Mouse (Mus musculus) stomach, postnatal 0 days (tissue): ENCODE results near the gene Gad1. TPM values are rescaled to one million over a fixed set of nuclear protein-coding genes. Genes with fewer than 3 reads are reported as not detected.

Experiments
- ATAC-seq: fragments of 200-750 bp; cut with Nextera tagmentation; 2 replicates; pipeline ENCODE4 v1.8.0; 2017; ENCODE audit not compliant: low FRiP score, low TSS enrichment
- DNase-seq: peaks from one replicate; pipeline ENCODE4 v3.0.0-alpha.2; 2016; ENCODE audit warnings: low spot score
- H3K27ac ChIP-seq: fragments of 300-500 bp; sonication (generic); replicated peaks from 2 replicates; pipeline ENCODE4 v1.5.1; 2014; ENCODE audit warnings: mild to moderate bottlenecking, control low read depth
- H3K27me3 ChIP-seq: fragments of 300-500 bp; sonication (generic); 2 replicates; pipeline ENCODE4 v1.6.1; 2014; ENCODE audit warnings: low read length; ENCODE audit not compliant: control insufficient read depth, insufficient read depth
- H3K36me3 ChIP-seq: fragments of 300-500 bp; sonication (generic); 2 replicates; pipeline ENCODE4 v1.6.1; 2014; ENCODE audit warnings: low read length, mixed read lengths; ENCODE audit not compliant: control insufficient read depth, insufficient read depth
- H3K4me1 ChIP-seq: fragments of 300-500 bp; sonication (generic); replicated peaks from 2 replicates; pipeline ENCODE4 v1.6.1; 2014; ENCODE audit warnings: antibody characterized with exemption; ENCODE audit not compliant: control insufficient read depth, insufficient read depth
- H3K4me2 ChIP-seq: fragments of 300-500 bp; sonication (generic); replicated peaks from 2 replicates; pipeline ENCODE4 v1.6.1; 2014; ENCODE audit warnings: low read depth, mild to moderate bottlenecking, control low read depth, moderate library complexity
- H3K4me3 ChIP-seq: fragments of 300-500 bp; sonication (generic); 2 replicates; pipeline ENCODE4 v1.5.1; 2014; ENCODE audit warnings: low read depth, low read length, control low read depth
- H3K9ac ChIP-seq: fragments of 300-500 bp; sonication (generic); 2 replicates; pipeline ENCODE4 v1.6.1; 2014; ENCODE audit warnings: mild to moderate bottlenecking, low read length, control low read depth, mixed read lengths
- H3K9me3 ChIP-seq: fragments of 300-500 bp; sonication (generic); 2 replicates; pipeline ENCODE4 v1.6.1; 2016; ENCODE audit warnings: low read length; ENCODE audit not compliant: control insufficient read depth
- CTCF ChIP-seq: IDR thresholded peaks from 2 replicates; pipeline ENCODE4 v1.5.1; 2016; ENCODE audit warnings: antibody characterized with exemption, low read depth, mild to moderate bottlenecking, moderate library complexity
- EP300 ChIP-seq: optimal IDR thresholded peaks from 2 replicates; pipeline ENCODE3; 2016; ENCODE audit warnings: antibody characterized with exemption
- WGBS: fragments of 180-500 bp; shearing (Covaris S2); extraction: QIAGEN DNeasy Blood & Tissue Kit; methylation state at CpG from one replicate; pipeline ENCODE4 v1.1.7; 2014; 5-methylcytosine and 5-hydroxymethylcytosine counted together
- polyA plus RNA-seq: library from polyadenylated mRNA; unstranded; fragments of >200 nt; fragmentation: Nextera tagmentation; extraction: Ambion mirVana; gene quantifications from 2 replicates; pipeline ENCODE4 v1.2.1, GENCODE M21; 2015

Gad1 gene
- polyA plus RNA-seq, 1 experiment from 2014 or later, result 0.02 TPM

DNA sequence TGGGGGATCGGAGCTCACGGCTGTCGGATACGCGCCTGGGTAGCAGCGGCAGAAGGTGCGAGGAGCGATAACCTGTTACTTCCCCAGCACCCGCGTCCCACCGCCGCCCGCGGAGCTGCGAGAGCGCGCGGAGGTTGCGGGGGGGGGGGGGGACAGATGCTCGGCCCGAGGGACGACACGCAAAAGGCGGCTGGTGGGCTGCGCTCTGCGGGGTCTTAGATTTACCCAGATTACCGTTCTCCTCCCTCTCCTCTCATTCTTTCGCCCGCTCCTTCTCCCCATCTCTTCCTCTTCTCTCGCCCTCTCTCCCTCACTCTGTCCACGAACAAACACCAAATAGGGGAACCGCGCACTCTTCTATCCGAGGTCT lies 9.7 kb downstream of the Gad1 start:
- DNase-seq, result no peak
- no peak overlapping the region for H3K27ac ChIP-seq
- peak overlapping the region; percentile 27 for H3K4me2 ChIP-seq
- 0 out of 2 replicates have a peak overlapping the region, but pooled peaks have one; percentile 12 for H3K4me3 ChIP-seq
- WGBS, result 1% methylated on average over 24 of the region's 34 CpGs
- ATAC-seq, result no peak
- no peaks in the 10 kb centered on the region for H3K36me3 ChIP-seq
- no peak for TF ChIP-seq EP300
- TF ChIP-seq CTCF, result no peak
- no peak overlapping the region for H3K9ac ChIP-seq
- H3K27me3 ChIP-seq, result peaks cover 31% of the 10 kb centered on the region
- no peaks in the 10 kb centered on the region for H3K9me3 ChIP-seq
- H3K4me1 ChIP-seq, result no peaks in the 10 kb centered on the region

GRCm38 (mm10) chr2:70562981-70563671 lies 10.3 kb downstream of the Gad1 start:
- Histone ChIP-seq H3K4me1 (no peaks in the 10 kb centered on the region), H3K27me3 (peaks cover 32% of the 10 kb centered on the region), H3K4me2 (no peak overlapping the region), H3K4me3 (no peak overlapping the region), H3K9me3 (no peaks in the 10 kb centered on the region), H3K27ac (no peak overlapping the region), H3K9ac (no peak overlapping the region), H3K36me3 (no peaks in the 10 kb centered on the region)
- 2% methylated on average over 40 of the region's 40 CpGs for WGBS
- TF ChIP-seq CTCF (no peak), EP300 (no peak)
- DNase-seq (no peak), ATAC-seq (no peak)

DNA sequence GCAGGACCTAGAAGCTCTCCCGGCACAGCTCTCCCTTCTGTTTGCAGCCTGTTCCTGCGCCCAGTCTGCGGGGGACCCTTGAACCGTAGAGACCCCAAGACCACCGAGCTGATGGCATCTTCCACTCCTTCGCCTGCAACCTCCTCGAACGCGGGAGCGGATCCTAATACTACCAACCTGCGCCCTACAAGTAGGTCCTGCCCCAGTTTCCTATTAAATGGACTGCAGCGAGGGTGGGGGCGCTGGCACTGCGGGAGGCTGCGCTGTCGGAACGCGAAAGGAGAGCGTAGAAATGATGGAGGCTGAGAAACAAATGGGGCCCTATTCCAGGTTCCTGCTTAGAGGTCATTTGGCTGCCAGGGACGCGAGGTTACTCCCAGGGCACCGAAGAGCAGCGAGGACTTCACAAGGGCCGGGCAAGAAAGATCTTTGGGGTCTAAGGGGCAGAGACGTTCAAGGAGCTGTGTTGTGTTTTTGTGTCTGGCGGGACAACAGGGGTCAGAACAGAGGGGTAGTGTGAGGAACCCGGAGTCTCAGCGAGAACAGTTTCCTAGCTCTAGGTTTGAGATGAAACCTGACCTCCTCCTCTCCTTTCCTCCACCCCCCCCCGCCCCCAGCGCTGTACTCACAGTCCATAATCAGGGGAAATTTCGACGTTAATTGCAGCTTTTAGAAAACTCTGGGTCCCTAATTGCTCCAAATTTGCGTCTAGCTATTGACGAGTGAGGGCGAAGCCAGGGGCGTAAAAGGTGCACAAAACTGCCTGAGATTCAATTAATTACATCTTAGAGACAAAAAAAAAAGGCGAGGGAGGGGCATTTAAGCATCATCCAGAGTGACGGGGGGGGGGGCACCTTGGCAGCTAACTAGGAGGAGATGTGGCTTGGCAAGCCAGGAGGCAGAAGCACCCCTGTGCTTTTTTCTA lies 11.1 kb downstream of the Gad1 start:
- no peak overlapping the region for H3K9ac ChIP-seq
- no peak overlapping the region for H3K4me3 ChIP-seq
- DNase-seq (no peak), ATAC-seq (no peak)
- H3K27me3 ChIP-seq, result peaks cover 36% of the 10 kb centered on the region
- H3K36me3 ChIP-seq, result no peaks in the 10 kb centered on the region
- TF ChIP-seq EP300 (no peak), CTCF (no peak)
- H3K27ac ChIP-seq, result no peak overlapping the region
- WGBS, result 4% methylated on average over 37 of the region's 38 CpGs
- H3K4me1 ChIP-seq, result no peaks in the 10 kb centered on the region
- no peaks in the 10 kb centered on the region for H3K9me3 ChIP-seq
- no peak overlapping the region for H3K4me2 ChIP-seq

DNA sequence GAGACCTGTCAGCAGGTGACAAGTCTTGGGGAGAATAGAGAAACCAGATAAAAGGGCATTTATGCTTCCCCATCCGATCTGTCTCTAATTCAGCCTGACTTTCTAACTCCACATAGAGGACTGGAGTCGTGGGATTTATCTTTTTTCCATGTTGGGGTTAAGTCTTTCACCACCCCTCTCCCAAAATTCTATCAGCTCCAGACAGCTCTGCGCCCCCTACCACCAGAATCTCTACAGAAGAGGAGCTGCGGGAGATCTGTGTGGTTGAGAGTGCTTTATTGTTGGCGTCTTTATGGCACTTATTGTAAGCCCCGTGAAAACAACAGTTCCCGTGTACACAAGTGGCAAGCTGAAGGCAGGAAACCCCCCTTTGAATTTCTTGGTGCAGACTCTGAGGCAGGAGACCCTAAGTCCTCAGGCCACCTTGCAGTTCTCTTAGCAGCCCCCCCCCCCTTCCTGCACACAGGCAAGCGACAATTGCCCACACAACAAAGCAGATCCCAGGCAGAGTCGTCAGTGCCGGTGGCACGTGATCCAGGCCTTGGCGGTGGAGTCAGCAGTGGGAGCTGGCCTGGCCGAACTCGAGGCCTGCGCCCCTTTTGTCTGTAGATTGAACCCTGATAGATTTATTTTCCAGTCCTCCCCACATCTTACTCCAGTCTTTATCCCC lies 11.9 kb downstream of the Gad1 start:
- Histone ChIP-seq H3K9ac (no peak overlapping the region), H3K27ac (no peak overlapping the region), H3K36me3 (no peaks in the 10 kb centered on the region), H3K4me2 (no peak overlapping the region), H3K4me1 (no peaks in the 10 kb centered on the region), H3K27me3 (peaks cover 33% of the 10 kb centered on the region), H3K4me3 (no peak overlapping the region), H3K9me3 (no peaks in the 10 kb centered on the region)
- ATAC-seq (no peak), DNase-seq (no peak)
- WGBS, result 5% methylated on average over 15 of the region's 15 CpGs
- TF ChIP-seq EP300, result no peak
- no peak for TF ChIP-seq CTCF

GRCm38 (mm10) chr2:70565651-70566602 lies 13.1 kb downstream of the Gad1 start:
- Histone ChIP-seq H3K4me3 (no peak overlapping the region), H3K9ac (no peak overlapping the region), H3K27me3 (peaks cover 34% of the 10 kb centered on the region), H3K36me3 (no peaks in the 10 kb centered on the region), H3K4me2 (no peak overlapping the region), H3K4me1 (no peaks in the 10 kb centered on the region), H3K27ac (no peak overlapping the region), H3K9me3 (no peaks in the 10 kb centered on the region)
- DNase-seq, result no peak
- TF ChIP-seq EP300 (no peak), CTCF (no peak)
- ATAC-seq, result no peak
- WGBS, result 5% methylated on average over 30 of the region's 30 CpGs
